Mouse (Mus musculus): ENCODE results near the gene Bcl11b. TPM values are rescaled to one million over a fixed set of nuclear protein-coding genes. Genes with fewer than 3 reads are reported as not detected.

Bcl11b gene
- polyA plus RNA-seq, 1 experiment from 2014 or later, result 30.7 TPM

- no peak for DNase-seq (ENCODE audit: low spot score)
- Histone ChIP-seq H3K9ac (no peak overlapping the region), H3K4me1 (replicated peaks; ENCODE audit: control insufficient read depth, insufficient read depth, low read length) (peaks cover 36% of the 10 kb centered on the region), H3K27me3 (ENCODE audit: control insufficient read depth, insufficient read depth, low read length) (no peaks in the 10 kb centered on the region), H3K27ac (no peak overlapping the region), H3K36me3 (replicated peaks; ENCODE audit: control insufficient read depth, insufficient read depth) (no peaks in the 10 kb centered on the region), H3K4me3 (replicated peaks; ENCODE audit: low read length) (no peak overlapping the region), H3K9me3 (ENCODE audit: control insufficient read depth, low read length) (no peaks in the 10 kb centered on the region), H3K4me2 (replicated peaks) (no peak overlapping the region)
- 52% methylated on average over 14 of the region's 14 CpGs for whole genome bisulfite sequencing
- ATAC-seq (ENCODE audit: low FRiP score), result no peak
Observed at GRCm38 (mm10) chr12:107960365-107960764, 43.0 kb downstream of the Bcl11b start.

DNA sequence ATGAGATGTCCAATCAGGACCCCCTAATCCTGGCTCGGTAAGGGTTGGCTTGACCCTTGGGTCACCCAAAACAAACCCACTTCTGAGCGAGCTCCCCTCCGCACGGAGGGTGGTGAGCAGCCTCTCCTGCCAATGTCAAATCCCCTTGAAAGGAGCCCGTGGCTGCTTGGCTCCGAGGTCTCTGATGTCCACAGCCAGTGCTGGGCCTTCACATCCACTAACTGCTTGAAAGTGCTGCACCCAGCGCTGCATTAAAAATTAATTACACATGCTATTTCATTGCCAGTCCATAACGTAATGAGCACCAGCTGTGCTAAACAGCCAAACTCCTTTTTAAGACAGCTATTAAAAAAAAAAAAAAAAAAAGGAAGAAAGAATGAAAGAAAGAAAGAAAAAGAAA is 43.5 kb downstream of the Bcl11b start:
- WGBS, result 41% methylated on average over 8 of the region's 8 CpGs
- Histone ChIP-seq H3K27me3 (ENCODE audit: control insufficient read depth, insufficient read depth, low read length) (no peaks in the 10 kb centered on the region), H3K36me3 (replicated peaks; ENCODE audit: control insufficient read depth, insufficient read depth) (no peaks in the 10 kb centered on the region), H3K27ac (no peak overlapping the region), H3K4me1 (replicated peaks; ENCODE audit: control insufficient read depth, insufficient read depth, low read length) (peaks cover 36% of the 10 kb centered on the region), H3K4me3 (replicated peaks; ENCODE audit: low read length) (no peak overlapping the region), H3K4me2 (replicated peaks) (no peak overlapping the region), H3K9ac (no peak overlapping the region), H3K9me3 (ENCODE audit: control insufficient read depth, low read length) (no peaks in the 10 kb centered on the region)
- DNase-seq (ENCODE audit: low spot score), result no peak
- no peak for ATAC-seq (ENCODE audit: low FRiP score)

GRCm38 (mm10) chr12:107953044-107953684 is 50.2 kb downstream of the Bcl11b start:
- H3K4me2 ChIP-seq (replicated peaks), result peak overlapping the region; percentile 42
- WGBS, result 86% methylated on average over 16 of the region's 16 CpGs
- no peaks in the 10 kb centered on the region for H3K36me3 ChIP-seq (replicated peaks; ENCODE audit: control insufficient read depth, insufficient read depth)
- ATAC-seq (ENCODE audit: low FRiP score), result no peak
- H3K9ac ChIP-seq, result no peak overlapping the region
- H3K27me3 ChIP-seq (ENCODE audit: control insufficient read depth, insufficient read depth, low read length), result no peaks in the 10 kb centered on the region
- H3K4me3 ChIP-seq (replicated peaks; ENCODE audit: low read length), result no peak overlapping the region
- peaks cover 39% of the 10 kb centered on the region; the same call in 1 of the 2 replicates for H3K4me1 ChIP-seq (replicated peaks; ENCODE audit: control insufficient read depth, insufficient read depth, low read length)
- H3K9me3 ChIP-seq (ENCODE audit: control insufficient read depth, low read length), result no peaks in the 10 kb centered on the region
- H3K27ac ChIP-seq, result peak overlapping the region; percentile 60
- DNase-seq (ENCODE audit: low spot score), result no peak

DNA sequence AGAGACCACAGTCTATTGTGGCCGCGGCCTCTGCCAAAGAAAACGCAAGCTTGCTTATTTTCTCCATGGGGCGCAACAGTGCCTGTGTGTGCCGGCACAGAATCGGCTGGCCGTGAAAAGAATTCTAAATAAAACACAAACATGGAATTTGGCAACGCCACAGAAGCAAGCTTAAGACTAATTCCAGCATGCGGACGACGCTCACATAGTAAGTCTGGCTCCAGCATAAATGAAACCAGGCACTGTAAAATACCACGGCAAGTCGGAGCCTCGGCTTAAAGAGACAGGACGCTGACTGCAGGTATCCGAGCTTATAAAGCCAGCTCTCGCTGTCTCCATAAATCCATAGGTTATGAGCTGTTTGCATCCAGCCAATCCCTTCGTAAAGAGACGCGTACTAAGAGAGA is 51.1 kb downstream of the Bcl11b start:
- ATAC-seq (ENCODE audit: low FRiP score) (no peak), DNase-seq (ENCODE audit: low spot score) (peak; percentile 76)
- Histone ChIP-seq H3K4me3 (replicated peaks; ENCODE audit: low read length) (peak overlapping the region; percentile 12), H3K4me1 (replicated peaks; ENCODE audit: control insufficient read depth, insufficient read depth, low read length) (peaks cover 41% of the 10 kb centered on the region), H3K4me2 (replicated peaks) (peak overlapping the region; percentile 42), H3K36me3 (replicated peaks; ENCODE audit: control insufficient read depth, insufficient read depth) (no peaks in the 10 kb centered on the region), H3K27ac (peak overlapping the region; percentile 60), H3K9me3 (ENCODE audit: control insufficient read depth, low read length) (no peaks in the 10 kb centered on the region), H3K9ac (peak overlapping the region; percentile 44), H3K27me3 (ENCODE audit: control insufficient read depth, insufficient read depth, low read length) (no peaks in the 10 kb centered on the region)
- WGBS, result 28% methylated on average over 20 of the region's 20 CpGs

- 62% methylated on average over 20 of the region's 20 CpGs for WGBS
- Histone ChIP-seq H3K4me2 (replicated peaks) (0 out of 2 replicates have a peak overlapping the region, but pooled peaks have one; percentile 2), H3K27ac (no peak overlapping the region), H3K9me3 (ENCODE audit: control insufficient read depth, low read length) (no peaks in the 10 kb centered on the region), H3K27me3 (ENCODE audit: control insufficient read depth, insufficient read depth, low read length) (no peaks in the 10 kb centered on the region), H3K9ac (no peak overlapping the region), H3K4me1 (replicated peaks; ENCODE audit: control insufficient read depth, insufficient read depth, low read length) (peaks cover 44% of the 10 kb centered on the region), H3K36me3 (replicated peaks; ENCODE audit: control insufficient read depth, insufficient read depth) (no peaks in the 10 kb centered on the region), H3K4me3 (replicated peaks; ENCODE audit: low read length) (no peak overlapping the region)
- ATAC-seq (ENCODE audit: low FRiP score), result no peak
- no peak for DNase-seq (ENCODE audit: low spot score)
Observed at GRCm38 (mm10) chr12:107950667-107951179, 52.7 kb downstream of the Bcl11b start.

DNA sequence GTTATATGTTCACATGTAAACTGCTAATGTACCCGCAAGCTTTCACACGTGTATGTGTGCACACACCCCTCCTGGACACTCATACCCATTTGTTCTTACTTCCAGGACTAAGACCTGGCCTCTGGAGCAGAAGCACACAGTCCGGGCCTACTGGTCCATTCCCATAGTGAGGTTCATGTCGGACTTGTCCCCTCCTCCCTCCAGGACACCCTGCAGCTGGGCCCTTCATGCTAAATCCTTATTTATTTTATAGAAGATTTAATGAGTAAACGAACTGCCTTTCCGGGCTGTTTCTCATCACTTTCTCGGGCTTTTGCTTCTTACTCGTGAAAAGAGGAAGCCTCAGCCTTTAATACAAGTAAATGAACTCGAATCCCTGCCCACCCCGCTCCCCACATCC is 54.0 kb downstream of the Bcl11b start:
- no peaks in the 10 kb centered on the region for H3K9me3 ChIP-seq (ENCODE audit: control insufficient read depth, low read length)
- no peak overlapping the region for H3K9ac ChIP-seq
- DNase-seq (ENCODE audit: low spot score), result no peak
- H3K27ac ChIP-seq, result no peak overlapping the region
- H3K27me3 ChIP-seq (ENCODE audit: control insufficient read depth, insufficient read depth, low read length), result no peaks in the 10 kb centered on the region
- no peaks in the 10 kb centered on the region for H3K36me3 ChIP-seq (replicated peaks; ENCODE audit: control insufficient read depth, insufficient read depth)
- WGBS, result 92% methylated on average over 10 of the region's 10 CpGs
- no peak for ATAC-seq (ENCODE audit: low FRiP score)
- H3K4me1 ChIP-seq (replicated peaks; ENCODE audit: control insufficient read depth, insufficient read depth, low read length), result peaks cover 44% of the 10 kb centered on the region
- H3K4me3 ChIP-seq (replicated peaks; ENCODE audit: low read length), result no peak overlapping the region
- no peak overlapping the region for H3K4me2 ChIP-seq (replicated peaks)

DNA sequence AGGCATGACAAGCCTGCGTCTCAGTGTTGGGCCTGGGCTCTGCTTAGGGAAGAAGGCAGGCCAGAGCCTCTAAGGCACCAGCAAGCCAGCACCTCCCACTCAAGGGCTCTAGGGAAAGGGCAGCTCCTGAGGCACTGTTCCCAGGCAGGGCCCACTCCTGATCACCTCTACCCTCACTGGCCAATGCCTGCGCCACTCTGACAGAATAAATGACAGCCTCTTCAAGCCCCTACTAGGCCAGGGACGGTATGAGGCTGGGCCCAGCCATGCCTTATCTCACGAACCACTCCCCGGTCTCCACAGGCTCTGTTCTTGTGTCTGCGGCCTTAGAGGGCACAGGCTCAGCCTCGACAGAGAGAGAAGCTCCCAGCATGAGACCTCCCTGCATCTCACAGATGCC is 61.3 kb downstream of the Bcl11b start:
- no peak for DNase-seq (ENCODE audit: low spot score)
- no peaks in the 10 kb centered on the region for H3K9me3 ChIP-seq (ENCODE audit: control insufficient read depth, low read length)
- no peak overlapping the region for H3K4me2 ChIP-seq (replicated peaks)
- H3K27ac ChIP-seq, result no peak overlapping the region
- no peak overlapping the region for H3K9ac ChIP-seq
- 63% methylated on average over 7 of the region's 7 CpGs for WGBS
- H3K4me3 ChIP-seq (replicated peaks; ENCODE audit: low read length), result no peak overlapping the region
- no peak for ATAC-seq (ENCODE audit: low FRiP score)
- no peaks in the 10 kb centered on the region for H3K36me3 ChIP-seq (replicated peaks; ENCODE audit: control insufficient read depth, insufficient read depth)
- peaks cover 7% of the 10 kb centered on the region; the same call in 1 of the 2 replicates for H3K4me1 ChIP-seq (replicated peaks; ENCODE audit: control insufficient read depth, insufficient read depth, low read length)
- no peaks in the 10 kb centered on the region for H3K27me3 ChIP-seq (ENCODE audit: control insufficient read depth, insufficient read depth, low read length)

DNA sequence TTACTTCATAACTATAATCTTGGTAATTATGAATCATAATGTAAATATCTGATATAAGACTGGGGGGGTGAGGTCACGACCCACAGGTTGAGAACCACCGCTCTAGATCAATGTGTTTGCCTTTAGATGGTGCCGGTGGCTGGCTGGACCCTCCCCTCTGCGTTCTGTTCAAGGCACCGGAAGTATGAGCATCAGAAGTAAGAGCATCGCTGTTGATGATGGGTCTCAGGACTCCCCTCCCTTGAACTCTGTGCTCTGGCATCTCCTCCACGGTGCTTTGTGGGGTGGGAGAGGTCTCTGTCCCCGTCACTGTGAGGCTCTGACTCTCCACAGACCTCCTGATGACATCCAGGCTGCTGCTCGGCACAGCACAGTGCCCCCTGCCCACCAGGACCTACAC is 62.6 kb downstream of the Bcl11b start:
- DNase-seq (ENCODE audit: low spot score), result no peak
- WGBS, result 90% methylated on average over 9 of the region's 9 CpGs
- Histone ChIP-seq H3K4me1 (replicated peaks; ENCODE audit: control insufficient read depth, insufficient read depth, low read length) (peaks cover 14% of the 10 kb centered on the region), H3K9ac (no peak overlapping the region), H3K9me3 (ENCODE audit: control insufficient read depth, low read length) (no peaks in the 10 kb centered on the region), H3K4me2 (replicated peaks) (no peak overlapping the region), H3K27ac (no peak overlapping the region), H3K27me3 (ENCODE audit: control insufficient read depth, insufficient read depth, low read length) (no peaks in the 10 kb centered on the region), H3K36me3 (replicated peaks; ENCODE audit: control insufficient read depth, insufficient read depth) (no peaks in the 10 kb centered on the region), H3K4me3 (replicated peaks; ENCODE audit: low read length) (no peak overlapping the region)
- ATAC-seq (ENCODE audit: low FRiP score), result no peak

GRCm38 (mm10) chr12:107939177-107939576 is 64.2 kb downstream of the Bcl11b start:
- no peak overlapping the region for H3K4me3 ChIP-seq (replicated peaks; ENCODE audit: low read length)
- no peak overlapping the region for H3K27ac ChIP-seq
- no peak overlapping the region for H3K4me2 ChIP-seq (replicated peaks)
- no peak overlapping the region for H3K9ac ChIP-seq
- H3K4me1 ChIP-seq (replicated peaks; ENCODE audit: control insufficient read depth, insufficient read depth, low read length), result peaks cover 29% of the 10 kb centered on the region
- H3K36me3 ChIP-seq (replicated peaks; ENCODE audit: control insufficient read depth, insufficient read depth), result no peaks in the 10 kb centered on the region
- DNase-seq (ENCODE audit: low spot score), result peak; percentile 67
- 70% methylated on average over 4 of the region's 4 CpGs for WGBS
- ATAC-seq (ENCODE audit: low FRiP score), result no peak
- H3K27me3 ChIP-seq (ENCODE audit: control insufficient read depth, insufficient read depth, low read length), result no peaks in the 10 kb centered on the region
- no peaks in the 10 kb centered on the region for H3K9me3 ChIP-seq (ENCODE audit: control insufficient read depth, low read length)
